Mouse (Mus musculus) liver, embryonic 14.5 days (tissue): ENCODE data around the gene Fgf8.

Source experiments
- CTCF ChIP-seq: IDR thresholded peaks from 2 replicates; pipeline ENCODE4 v1.5.1; 2016; ENCODE audit warnings: antibody characterized with exemption, low read depth, control low read depth
- EP300 ChIP-seq: IDR thresholded peaks from 2 replicates; pipeline ENCODE4 v1.6.1; 2016; ENCODE audit warnings: antibody characterized with exemption, low read depth

DNA sequence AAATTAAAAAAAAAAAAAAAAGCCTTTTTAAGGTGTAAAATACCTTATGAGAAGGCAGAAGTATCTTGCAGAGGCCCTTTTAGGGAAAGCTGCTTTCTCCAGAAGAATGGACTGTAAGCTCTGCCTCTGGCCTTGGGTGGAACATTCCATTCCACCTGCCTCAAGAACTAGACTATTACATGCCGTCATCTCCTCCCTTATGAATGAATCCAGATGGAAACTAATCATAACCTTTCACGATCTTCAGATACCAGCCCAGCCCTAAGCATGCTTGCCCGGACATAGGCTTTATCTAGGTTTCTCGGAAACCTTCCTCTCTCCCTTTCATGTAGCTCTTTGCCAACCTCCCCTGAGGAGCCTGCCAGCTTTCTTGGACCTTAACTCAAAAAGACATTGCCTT, 45.6 kb upstream of the Fgf8 start:
- TF ChIP-seq CTCF (no peak), EP300 (no peak)
